Mouse (Mus musculus) heart, embryonic 12.5 days (tissue): Measurements from ENCODE around the gene Gm47429. TPM values are rescaled to one million over a fixed set of nuclear protein-coding genes. Genes with fewer than 3 reads are reported as not detected.

Source experiments
- ATAC-seq: fragments of 200-750 bp; cut with Nextera tagmentation; 2 replicates; pipeline ENCODE4 v1.8.0; 2017; ENCODE audit warnings: moderate TSS enrichment, moderate library complexity; ENCODE audit not compliant: insufficient number of reproducible peaks, low FRiP score
- H3K27ac ChIP-seq: fragments of 300-500 bp; sonication (generic); 2 replicates; pipeline ENCODE4 v1.5.1; 2016; ENCODE audit warnings: mild to moderate bottlenecking, moderate library complexity; ENCODE audit not compliant: poor library complexity, severe bottlenecking
- H3K27me3 ChIP-seq: fragments of 300-500 bp; sonication (generic); replicated peaks from 2 replicates; pipeline ENCODE4 v1.6.1; 2016; ENCODE audit warnings: mild to moderate bottlenecking, moderate library complexity
- H3K36me3 ChIP-seq: fragments of 300-500 bp; sonication (generic); 2 replicates; pipeline ENCODE4 v1.6.1; 2016; ENCODE audit warnings: mild to moderate bottlenecking, moderate library complexity
- H3K4me1 ChIP-seq: fragments of 300-500 bp; sonication (generic); replicated peaks from 2 replicates; pipeline ENCODE4 v1.6.1; 2016; ENCODE audit warnings: mild to moderate bottlenecking
- H3K4me2 ChIP-seq: fragments of 300-500 bp; sonication (generic); 2 replicates; pipeline ENCODE4 v1.6.1; 2016; ENCODE audit warnings: mild to moderate bottlenecking, moderate library complexity
- H3K4me3 ChIP-seq: fragments of 300-500 bp; sonication (generic); 2 replicates; pipeline ENCODE4 v1.5.1; 2016; ENCODE audit warnings: mild to moderate bottlenecking
- H3K9ac ChIP-seq: fragments of 300-500 bp; sonication (generic); 2 replicates; pipeline ENCODE4 v1.6.1; 2016; ENCODE audit warnings: mild to moderate bottlenecking, moderate library complexity
- H3K9me3 ChIP-seq: fragments of 300-500 bp; sonication (generic); replicated peaks from 2 replicates; pipeline ENCODE4 v1.6.1; 2016; ENCODE audit warnings: mild to moderate bottlenecking, moderate library complexity
- WGBS: fragments of 180-500 bp; shearing (Covaris S2); methylation state at CpG from one replicate; pipeline ENCODE4 v1.1.7; 2016; 5-methylcytosine and 5-hydroxymethylcytosine counted together
- polyA plus RNA-seq: library from polyadenylated mRNA; unstranded; fragments of >200 nt; fragmentation: Nextera tagmentation; extraction: Ambion mirVana; gene quantifications from 2 replicates; pipeline ENCODE4 v1.2.1, GENCODE M21; 2016

Gene Gm47429
- polyA plus RNA-seq, 1 experiment from 2014 or later: not detected

DNA sequence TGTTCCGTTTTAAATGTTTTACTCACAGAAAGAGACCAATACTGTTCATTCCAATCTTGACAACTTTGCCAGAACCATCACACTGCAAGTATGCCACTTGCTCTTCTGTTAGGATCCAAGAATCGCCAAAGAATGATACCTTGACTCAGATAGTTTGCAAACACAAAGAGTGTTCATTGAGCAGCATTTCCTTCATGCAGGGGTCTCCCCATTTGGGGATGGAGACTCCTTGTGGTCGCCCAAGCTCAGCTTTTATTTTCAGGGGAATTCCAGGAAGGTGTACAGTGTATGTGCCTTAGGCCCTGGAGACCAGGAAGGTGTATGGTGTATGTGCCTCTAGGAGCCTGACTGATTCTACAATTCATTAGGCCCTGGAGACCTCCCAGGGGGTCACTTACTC, 25.3 kb downstream of the Gm47429 start:
- WGBS: 40% methylated on average over 3 of the region's 3 CpGs
- Histone ChIP-seq H3K4me1 (peaks cover 8% of the 10 kb centered on the region), H3K9ac (peak overlapping the region; percentile 86), H3K27me3 (no peaks in the 10 kb centered on the region), H3K4me2 (peak overlapping the region; percentile 75), H3K4me3 (peak overlapping the region; percentile 74), H3K27ac (no peak overlapping the region), H3K9me3 (no peaks in the 10 kb centered on the region), H3K36me3 (peaks cover 27% of the 10 kb centered on the region)
- no peak for ATAC-seq

DNA sequence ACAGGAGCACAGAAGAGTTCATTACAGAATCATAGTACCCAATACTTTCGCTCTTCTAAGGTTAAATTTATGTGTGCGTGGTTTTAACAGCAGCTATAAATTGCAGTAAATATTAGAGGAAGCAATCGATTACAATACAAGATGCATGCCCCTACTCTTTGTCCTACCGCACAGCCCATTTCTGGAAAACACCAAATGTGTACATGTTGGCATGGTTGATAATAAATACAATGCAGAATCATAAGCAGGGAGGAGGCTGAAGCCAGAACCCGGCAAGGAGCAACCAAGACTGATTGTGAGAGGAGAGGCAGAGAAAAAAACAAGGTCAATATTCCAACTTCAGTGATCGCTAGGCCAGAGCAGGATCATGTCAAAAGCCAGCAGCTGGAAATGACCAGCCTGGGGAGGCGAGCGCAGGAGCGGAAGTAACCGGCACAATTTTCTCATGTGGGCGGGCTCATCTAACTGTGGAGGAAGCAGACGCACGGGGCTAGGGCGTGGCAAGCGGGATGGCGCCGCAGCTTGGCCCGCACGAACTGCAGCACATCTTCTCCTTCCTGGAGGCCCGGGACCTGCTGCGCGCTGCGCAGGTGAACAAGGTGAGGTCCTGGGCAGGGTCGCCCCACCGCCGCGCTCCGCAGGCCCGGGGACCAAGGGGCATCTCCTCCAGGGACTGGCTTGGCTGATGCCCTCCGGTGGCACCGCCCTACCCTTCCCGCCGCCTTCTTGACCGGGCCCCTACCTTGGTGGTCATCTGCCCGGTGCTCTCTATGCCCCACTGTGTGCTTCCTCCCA, 26.1 kb downstream of the Gm47429 start, which contains the start of gene Fbxw17:
Gene Fbxw17 (plus strand): TSS at position 476 of the 795 bp plus-strand sequence.
- peaks cover 19% of the 10 kb centered on the region for H3K36me3 ChIP-seq
- no peaks in the 10 kb centered on the region for H3K9me3 ChIP-seq
- ATAC-seq: peak; percentile 90
- no peak within 1 kb of the TSS for H3K27ac ChIP-seq
- H3K4me1 ChIP-seq: peaks cover 8% of the 10 kb centered on the region
- peak within 1 kb of the TSS; percentile 74 for H3K4me3 ChIP-seq
- WGBS: 12% methylated on average over 34 of the region's 35 CpGs
- H3K4me2 ChIP-seq: peak within 1 kb of the TSS; percentile 75
- H3K9ac ChIP-seq: peak within 1 kb of the TSS; percentile 86
- no peaks in the 10 kb centered on the region for H3K27me3 ChIP-seq

Other genes with a start within 250 kb of the Gm47429 start
- gene Gm906, start 193.6 kb downstream of the Gm47429 start, polyA plus RNA-seq: not detected in 2 replicates
- 24.6 and 29.8 TPM in 2 replicates for gene Fbxw17, start 26.0 kb downstream of the Gm47429 start, polyA plus RNA-seq
- not detected in 2 replicates for gene Nutm2, start 23.4 kb upstream of the Gm47429 start, polyA plus RNA-seq
- not detected in 2 replicates for gene Gm904, start 199.3 kb upstream of the Gm47429 start, polyA plus RNA-seq